Mouse (Mus musculus): ENCODE measurements around the gene Pheta2.

DNA sequence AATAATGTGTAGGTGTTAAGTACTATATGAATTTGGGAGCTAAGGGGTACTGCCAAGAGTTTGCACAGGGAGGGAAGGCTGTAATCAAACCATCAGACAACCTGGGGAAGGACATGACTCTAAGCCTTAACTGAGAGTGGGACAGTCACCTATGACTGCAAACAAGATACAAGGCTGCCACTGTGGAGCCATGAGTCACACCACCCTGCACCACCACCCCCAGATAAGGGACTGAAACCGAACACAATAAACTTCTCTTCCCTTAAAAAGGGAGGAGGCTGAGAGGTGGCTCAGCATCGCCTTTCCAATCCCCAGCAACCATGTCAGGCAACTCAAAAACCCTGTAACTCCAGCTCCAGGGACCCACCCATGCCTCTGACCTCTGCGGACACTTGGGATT, 12.7 kb downstream of the Pheta2 start:
- TF ChIP-seq CTCF (conservative IDR thresholded peaks at IDR 0.05; ENCODE audit: insufficient read depth, insufficient read length, low read depth, low read length) (no peak), POLR2A (IDR thresholded peaks at IDR 0.05; ENCODE audit: low read depth, low read length) (no peak)
